Mouse (Mus musculus) forebrain, embryonic 15.5 days (tissue): ENCODE measurements at regions not wholly inside any gene's neighbourhood (a gene's known extent, or its start where the extent isn't known, plus 50 kb on each side); places are given as distances from the start of the nearest gene placed in this dataset.

Experiments used
- ATAC-seq: fragments of 200-750 bp; cut with Nextera tagmentation; replicated peaks from 2 replicates; pipeline ENCODE4 v1.8.0; 2017; ENCODE audit warnings: mild to moderate bottlenecking, moderate TSS enrichment, moderate library complexity
- H3K27ac ChIP-seq: fragments of 300-500 bp; sonication (generic); replicated peaks from 2 replicates; pipeline ENCODE4 v1.5.1; 2015; ENCODE audit warnings: mild to moderate bottlenecking, inconsistent platforms
- H3K27me3 ChIP-seq: fragments of 300-500 bp; sonication (generic); 2 replicates; pipeline ENCODE4 v1.6.1; 2015; ENCODE audit warnings: inconsistent platforms
- H3K36me3 ChIP-seq: fragments of 300-500 bp; sonication (generic); 2 replicates; pipeline ENCODE4 v1.6.1; 2015; ENCODE audit warnings: mild to moderate bottlenecking, inconsistent platforms
- H3K4me1 ChIP-seq: fragments of 300-500 bp; sonication (generic); 2 replicates; pipeline ENCODE4 v1.6.1; 2015; ENCODE audit warnings: inconsistent platforms
- H3K4me2 ChIP-seq: fragments of 300-500 bp; sonication (generic); replicated peaks from 2 replicates; pipeline ENCODE4 v1.6.1; 2015; ENCODE audit warnings: mild to moderate bottlenecking, inconsistent platforms
- H3K4me3 ChIP-seq: fragments of 300-500 bp; sonication (generic); 2 replicates; pipeline ENCODE4 v1.5.1; 2015; ENCODE audit warnings: mild to moderate bottlenecking, inconsistent platforms
- H3K9ac ChIP-seq: fragments of 300-500 bp; sonication (generic); replicated peaks from 2 replicates; pipeline ENCODE4 v1.6.1; 2015; ENCODE audit warnings: mild to moderate bottlenecking, inconsistent platforms
- H3K9me3 ChIP-seq: fragments of 300-500 bp; sonication (generic); 2 replicates; pipeline ENCODE4 v1.6.1; 2016; ENCODE audit warnings: inconsistent platforms
- WGBS: fragments of 180-500 bp; shearing (Covaris S2); methylation state at CpG from one replicate; pipeline ENCODE4 v1.1.7; 2015; ENCODE audit warnings: mixed read lengths; 5-methylcytosine and 5-hydroxymethylcytosine counted together

GRCm38 (mm10) chr16:29842071-29842470 is 222.1 kb upstream of the Hes1 start:
- H3K27ac ChIP-seq: no peak overlapping the region
- H3K4me1 ChIP-seq: peaks cover 22% of the 10 kb centered on the region
- H3K36me3 ChIP-seq: no peaks in the 10 kb centered on the region
- 82% methylated on average over 4 of the region's 4 CpGs for WGBS
- H3K9ac ChIP-seq: no peak overlapping the region
- H3K9me3 ChIP-seq: no peaks in the 10 kb centered on the region
- ATAC-seq: no peak
- no peak overlapping the region for H3K4me3 ChIP-seq
- peaks cover 4% of the 10 kb centered on the region; the same call in 1 of the 2 replicates for H3K27me3 ChIP-seq
- H3K4me2 ChIP-seq: no peak overlapping the region

GRCm38 (mm10) chr16:29843490-29843889 is 220.7 kb upstream of the Hes1 start:
- ATAC-seq: no peak
- H3K9ac ChIP-seq: no peak overlapping the region
- H3K9me3 ChIP-seq: no peaks in the 10 kb centered on the region
- no peak overlapping the region for H3K4me3 ChIP-seq
- peaks cover 17% of the 10 kb centered on the region for H3K4me1 ChIP-seq
- no peak overlapping the region for H3K4me2 ChIP-seq
- 86% methylated on average over 7 of the region's 7 CpGs for WGBS
- no peaks in the 10 kb centered on the region for H3K36me3 ChIP-seq
- H3K27ac ChIP-seq: no peak overlapping the region
- peaks cover 4% of the 10 kb centered on the region; the same call in 1 of the 2 replicates for H3K27me3 ChIP-seq

- ATAC-seq: no peak
- no peaks in the 10 kb centered on the region for H3K36me3 ChIP-seq
- no peak overlapping the region for H3K27ac ChIP-seq
- 31% methylated on average over 11 of the region's 12 CpGs for WGBS
- H3K9me3 ChIP-seq: no peaks in the 10 kb centered on the region
- H3K4me2 ChIP-seq: no peak overlapping the region
- H3K4me1 ChIP-seq: peaks cover 6% of the 10 kb centered on the region
- H3K27me3 ChIP-seq: peaks cover 4% of the 10 kb centered on the region; the same call in 1 of the 2 replicates
- H3K4me3 ChIP-seq: no peak overlapping the region
- no peak overlapping the region for H3K9ac ChIP-seq
Observed at GRCm38 (mm10) chr16:29844706-29845596, 219.2 kb upstream of the Hes1 start.

- Histone ChIP-seq H3K27me3 (no peaks in the 10 kb centered on the region), H3K9me3 (no peaks in the 10 kb centered on the region), H3K4me1 (peaks cover 6% of the 10 kb centered on the region), H3K9ac (no peak overlapping the region), H3K36me3 (no peaks in the 10 kb centered on the region), H3K27ac (no peak overlapping the region), H3K4me3 (no peak overlapping the region), H3K4me2 (no peak overlapping the region)
- WGBS: 57% methylated on average over 8 of the region's 8 CpGs
- ATAC-seq: no peak
Observed at GRCm38 (mm10) chr16:29845597-29845986, 218.6 kb upstream of the Hes1 start.

- Histone ChIP-seq H3K27me3 (no peaks in the 10 kb centered on the region), H3K4me3 (no peak overlapping the region), H3K4me2 (no peak overlapping the region), H3K36me3 (no peaks in the 10 kb centered on the region), H3K9me3 (no peaks in the 10 kb centered on the region), H3K4me1 (peaks cover 6% of the 10 kb centered on the region), H3K9ac (no peak overlapping the region), H3K27ac (no peak overlapping the region)
- ATAC-seq: no peak
- WGBS: 67% methylated on average over 1 of the region's 1 CpGs
Observed at GRCm38 (mm10) chr16:29847059-29847458, 217.1 kb upstream of the Hes1 start.

- H3K9ac ChIP-seq: no peak overlapping the region
- WGBS: 82% methylated on average over 4 of the region's 4 CpGs
Observed at GRCm38 (mm10) chr16:29847734-29848133, 216.4 kb upstream of the Hes1 start.

GRCm38 (mm10) chr16:29848527-29848926 is 215.7 kb upstream of the Hes1 start:
- H3K4me3 ChIP-seq: no peak overlapping the region
- H3K9ac ChIP-seq: no peak overlapping the region
- WGBS: 88% methylated on average over 12 of the region's 12 CpGs
- no peak overlapping the region for H3K4me2 ChIP-seq
- no peaks in the 10 kb centered on the region for H3K27me3 ChIP-seq
- no peak overlapping the region for H3K27ac ChIP-seq
- no peaks in the 10 kb centered on the region for H3K9me3 ChIP-seq
- no peaks in the 10 kb centered on the region for H3K36me3 ChIP-seq
- H3K4me1 ChIP-seq: peaks cover 6% of the 10 kb centered on the region
- ATAC-seq: no peak

More at GRCm38 (mm10) chr16:29847734-29848133, 216.4 kb upstream of the Hes1 start:
- H3K27ac ChIP-seq: no peak overlapping the region
- no peaks in the 10 kb centered on the region for H3K9me3 ChIP-seq
- ATAC-seq: no peak
- peaks cover 6% of the 10 kb centered on the region for H3K4me1 ChIP-seq
- H3K4me2 ChIP-seq: no peak overlapping the region
- H3K27me3 ChIP-seq: no peaks in the 10 kb centered on the region
- no peak overlapping the region for H3K4me3 ChIP-seq
- H3K36me3 ChIP-seq: no peaks in the 10 kb centered on the region

GRCm38 (mm10) chr16:29849511-29849910 is 214.7 kb upstream of the Hes1 start:
- no peak for ATAC-seq

GRCm38 (mm10) chr16:29850616-29851015 is 213.6 kb upstream of the Hes1 start:
- Histone ChIP-seq H3K27me3 (no peaks in the 10 kb centered on the region), H3K4me3 (no peak overlapping the region), H3K27ac (no peak overlapping the region), H3K9ac (no peak overlapping the region), H3K4me2 (no peak overlapping the region), H3K4me1 (no peaks in the 10 kb centered on the region), H3K9me3 (no peaks in the 10 kb centered on the region), H3K36me3 (no peaks in the 10 kb centered on the region)
- ATAC-seq: no peak
- WGBS: 64% methylated on average over 3 of the region's 3 CpGs

More at GRCm38 (mm10) chr16:29849511-29849910, 214.7 kb upstream of the Hes1 start:
- no peaks in the 10 kb centered on the region for H3K27me3 ChIP-seq
- H3K9me3 ChIP-seq: no peaks in the 10 kb centered on the region
- H3K36me3 ChIP-seq: no peaks in the 10 kb centered on the region
- H3K27ac ChIP-seq: no peak overlapping the region
- no peak overlapping the region for H3K4me3 ChIP-seq
- no peak overlapping the region for H3K4me2 ChIP-seq
- H3K4me1 ChIP-seq: peaks cover 6% of the 10 kb centered on the region
- H3K9ac ChIP-seq: no peak overlapping the region
- WGBS: 83% methylated on average over 7 of the region's 7 CpGs

- Histone ChIP-seq H3K36me3 (no peaks in the 10 kb centered on the region), H3K27ac (no peak overlapping the region), H3K9ac (no peak overlapping the region), H3K9me3 (no peaks in the 10 kb centered on the region), H3K4me2 (no peak overlapping the region), H3K4me3 (no peak overlapping the region), H3K4me1 (no peaks in the 10 kb centered on the region), H3K27me3 (no peaks in the 10 kb centered on the region)
- ATAC-seq: no peak
- WGBS: 65% methylated on average over 9 of the region's 9 CpGs
Observed at GRCm38 (mm10) chr16:29851827-29852226, 212.4 kb upstream of the Hes1 start.

GRCm38 (mm10) chr16:29854805-29855565 is 209.2 kb upstream of the Hes1 start:
- no peaks in the 10 kb centered on the region for H3K9me3 ChIP-seq
- 50% methylated on average over 9 of the region's 9 CpGs for WGBS
- H3K4me1 ChIP-seq: no peaks in the 10 kb centered on the region
- peak; percentile 58 for ATAC-seq
- H3K4me3 ChIP-seq: no peak overlapping the region
- no peaks in the 10 kb centered on the region for H3K36me3 ChIP-seq
- no peaks in the 10 kb centered on the region for H3K27me3 ChIP-seq
- no peak overlapping the region for H3K4me2 ChIP-seq
- H3K9ac ChIP-seq: no peak overlapping the region
- no peak overlapping the region for H3K27ac ChIP-seq

GRCm38 (mm10) chr16:29856545-29856944 is 207.6 kb upstream of the Hes1 start:
- Histone ChIP-seq H3K9ac (no peak overlapping the region), H3K9me3 (no peaks in the 10 kb centered on the region), H3K4me1 (peaks cover 14% of the 10 kb centered on the region), H3K27me3 (no peaks in the 10 kb centered on the region), H3K36me3 (no peaks in the 10 kb centered on the region), H3K27ac (no peak overlapping the region), H3K4me3 (no peak overlapping the region), H3K4me2 (no peak overlapping the region)
- 92% methylated on average over 1 of the region's 1 CpGs for WGBS
- ATAC-seq: no peak
